Mouse (Mus musculus): ENCODE data around the gene Ccdc91. TPM values are rescaled to one million over a fixed set of nuclear protein-coding genes. Genes with fewer than 3 reads are reported as not detected.

Ccdc91 gene
- total and polyA plus RNA-seq, 2 experiments from 2014 or later = 32.4 to 38.3 TPM

DNA sequence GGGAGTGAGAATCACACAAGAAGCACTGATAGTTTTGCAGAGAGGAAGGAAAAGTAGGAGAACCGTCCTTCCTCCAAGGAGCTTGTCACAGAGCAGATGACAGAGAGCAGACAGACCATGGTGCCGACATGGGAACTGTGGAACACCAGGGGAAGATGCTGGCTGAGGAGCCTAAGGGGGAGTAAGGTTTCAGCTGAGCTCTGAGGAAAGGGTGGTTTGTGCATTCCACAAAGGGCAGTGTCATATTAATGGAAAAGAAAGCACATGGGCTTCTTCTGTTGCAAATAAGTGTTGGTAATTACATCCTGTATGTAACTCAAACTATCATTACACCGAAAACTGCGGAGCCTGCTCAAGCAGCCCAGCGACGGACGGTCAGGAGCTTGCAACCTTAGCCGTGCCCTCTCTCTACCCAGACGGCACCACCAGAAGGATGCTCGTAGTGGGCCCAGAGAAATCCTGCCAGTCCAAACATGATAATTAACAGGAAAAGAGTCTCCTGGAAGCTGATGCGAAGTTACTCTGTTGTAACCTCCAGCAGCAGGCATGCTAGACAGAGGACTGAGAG is 170.9 kb downstream of the Ccdc91 start:
- H3K4me3 ChIP-seq (ENCODE audit: low read length) = no peak overlapping the region
- no peaks in the 10 kb centered on the region for H3K36me3 ChIP-seq (ENCODE audit: insufficient read depth, low read length)
- H3K27me3 ChIP-seq (ENCODE audit: insufficient read depth, low read length) = no peaks in the 10 kb centered on the region
- no peak overlapping the region for H3K9ac ChIP-seq (replicated peaks; ENCODE audit: low read length)
- 87% methylated on average over 11 of the region's 11 CpGs for WGBS
- DNase-seq (ENCODE audit: low spot score) = no peak
- no peaks in the 10 kb centered on the region for H3K9me3 ChIP-seq (ENCODE audit: low read length)
- no peak for ATAC-seq
- no peak overlapping the region for H3K4me2 ChIP-seq (ENCODE audit: low read depth, low read length)
- H3K27ac ChIP-seq = no peak overlapping the region
- TF ChIP-seq CTCF (IDR thresholded peaks at IDR 0.05; ENCODE audit: low read depth) = no peak
- no peaks in the 10 kb centered on the region for H3K4me1 ChIP-seq (ENCODE audit: insufficient read depth, low read length)

DNA sequence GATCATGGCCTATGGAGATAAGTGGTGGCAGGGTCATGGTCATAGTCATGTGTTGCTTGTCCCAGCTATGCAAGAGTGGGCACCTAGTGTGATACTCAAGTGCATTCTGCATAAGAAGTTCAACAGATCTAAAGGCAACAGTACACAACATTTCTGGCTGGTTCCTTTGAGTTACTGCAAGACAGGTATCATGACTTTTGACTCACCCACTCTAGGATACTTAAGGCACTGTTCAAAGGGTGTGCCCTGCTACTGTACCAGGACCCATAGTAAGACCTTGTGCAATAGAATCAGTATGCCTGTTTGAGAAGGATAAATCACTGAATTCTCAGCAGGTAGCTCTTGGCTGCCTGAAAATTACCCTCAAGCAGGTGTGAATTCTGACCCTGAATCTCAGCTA is 182.4 kb downstream of the Ccdc91 start:
- DNase-seq (ENCODE audit: low spot score) (no peak), ATAC-seq (no peak)
- Histone ChIP-seq H3K27me3 (ENCODE audit: insufficient read depth, low read length) (no peaks in the 10 kb centered on the region), H3K36me3 (ENCODE audit: insufficient read depth, low read length) (no peaks in the 10 kb centered on the region), H3K4me1 (ENCODE audit: insufficient read depth, low read length) (no peaks in the 10 kb centered on the region), H3K4me2 (ENCODE audit: low read depth, low read length) (no peak overlapping the region), H3K27ac (no peak overlapping the region), H3K9me3 (ENCODE audit: low read length) (no peaks in the 10 kb centered on the region), H3K4me3 (ENCODE audit: low read length) (no peak overlapping the region), H3K9ac (replicated peaks; ENCODE audit: low read length) (no peak overlapping the region)
- TF ChIP-seq CTCF (IDR thresholded peaks at IDR 0.05; ENCODE audit: low read depth) = no peak

GRCm38 (mm10) chr6:147660718-147661117 is 185.1 kb downstream of the Ccdc91 start:
- H3K4me2 ChIP-seq (ENCODE audit: low read depth, low read length) = no peak overlapping the region
- DNase-seq (ENCODE audit: low spot score) (peak; percentile 23), ATAC-seq (0 out of 2 replicates have a peak, but pooled peaks have one; percentile 43)
- H3K4me1 ChIP-seq (ENCODE audit: insufficient read depth, low read length) = no peaks in the 10 kb centered on the region
- H3K9me3 ChIP-seq (ENCODE audit: low read length) = no peaks in the 10 kb centered on the region
- H3K36me3 ChIP-seq (ENCODE audit: insufficient read depth, low read length) = no peaks in the 10 kb centered on the region
- no peaks in the 10 kb centered on the region for H3K27me3 ChIP-seq (ENCODE audit: insufficient read depth, low read length)
- no peak overlapping the region for H3K4me3 ChIP-seq (ENCODE audit: low read length)
- 69% methylated on average over 1 of the region's 1 CpGs for WGBS
- no peak overlapping the region for H3K9ac ChIP-seq (replicated peaks; ENCODE audit: low read length)
- no peak overlapping the region for H3K27ac ChIP-seq
- no peak for TF ChIP-seq CTCF (IDR thresholded peaks at IDR 0.05; ENCODE audit: low read depth)

GRCm38 (mm10) chr6:147661841-147662240 is 186.2 kb downstream of the Ccdc91 start:
- no peak for DNase-seq (ENCODE audit: low spot score)
- no peak overlapping the region for H3K27ac ChIP-seq
- no peak overlapping the region for H3K9ac ChIP-seq (replicated peaks; ENCODE audit: low read length)
- H3K9me3 ChIP-seq (ENCODE audit: low read length) = no peaks in the 10 kb centered on the region
- 80% methylated on average over 4 of the region's 4 CpGs for WGBS
- no peak overlapping the region for H3K4me3 ChIP-seq (ENCODE audit: low read length)
- TF ChIP-seq CTCF (IDR thresholded peaks at IDR 0.05; ENCODE audit: low read depth) = no peak
- H3K27me3 ChIP-seq (ENCODE audit: insufficient read depth, low read length) = no peaks in the 10 kb centered on the region
- ATAC-seq = no peak
- no peaks in the 10 kb centered on the region for H3K36me3 ChIP-seq (ENCODE audit: insufficient read depth, low read length)
- no peaks in the 10 kb centered on the region for H3K4me1 ChIP-seq (ENCODE audit: insufficient read depth, low read length)
- no peak overlapping the region for H3K4me2 ChIP-seq (ENCODE audit: low read depth, low read length)

DNA sequence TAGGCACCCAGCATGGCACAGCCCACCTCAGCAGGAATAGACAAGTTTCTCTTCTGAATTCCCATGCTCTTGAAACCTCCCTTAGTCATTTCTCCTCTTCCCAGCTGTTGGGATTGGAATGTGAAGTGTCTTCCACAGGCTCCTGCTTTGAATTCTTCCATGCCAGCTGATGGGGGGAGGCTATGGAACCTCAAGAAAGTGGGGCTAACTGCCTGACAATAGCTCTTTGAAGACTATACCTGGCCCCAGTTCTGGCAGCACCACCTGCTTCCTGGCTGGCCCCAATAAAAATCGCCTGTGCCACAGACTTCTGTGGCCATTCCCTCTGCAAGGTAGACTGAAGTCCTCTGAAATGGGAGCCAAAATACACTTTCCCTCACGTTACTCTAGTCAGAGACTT is 187.0 kb downstream of the Ccdc91 start:
- no peak overlapping the region for H3K9ac ChIP-seq (replicated peaks; ENCODE audit: low read length)
- ATAC-seq = no peak
- TF ChIP-seq CTCF (IDR thresholded peaks at IDR 0.05; ENCODE audit: low read depth) = no peak
- no peaks in the 10 kb centered on the region for H3K27me3 ChIP-seq (ENCODE audit: insufficient read depth, low read length)
- no peak overlapping the region for H3K4me3 ChIP-seq (ENCODE audit: low read length)
- H3K4me2 ChIP-seq (ENCODE audit: low read depth, low read length) = no peak overlapping the region
- WGBS = 77% methylated on average over 2 of the region's 2 CpGs
- no peaks in the 10 kb centered on the region for H3K9me3 ChIP-seq (ENCODE audit: low read length)
- no peaks in the 10 kb centered on the region for H3K36me3 ChIP-seq (ENCODE audit: insufficient read depth, low read length)
- H3K27ac ChIP-seq = no peak overlapping the region
- no peak for DNase-seq (ENCODE audit: low spot score)
- H3K4me1 ChIP-seq (ENCODE audit: insufficient read depth, low read length) = no peaks in the 10 kb centered on the region

GRCm38 (mm10) chr6:147664339-147664738 is 188.7 kb downstream of the Ccdc91 start:
- WGBS = 51% methylated on average over 3 of the region's 3 CpGs
- peak; percentile 59 for TF ChIP-seq CTCF (IDR thresholded peaks at IDR 0.05; ENCODE audit: low read depth)
- no peak overlapping the region for H3K4me2 ChIP-seq (ENCODE audit: low read depth, low read length)
- no peak overlapping the region for H3K9ac ChIP-seq (replicated peaks; ENCODE audit: low read length)
- DNase-seq (ENCODE audit: low spot score) (peak; percentile 58), ATAC-seq (no peak)
- no peak overlapping the region for H3K27ac ChIP-seq
- no peaks in the 10 kb centered on the region for H3K27me3 ChIP-seq (ENCODE audit: insufficient read depth, low read length)
- no peaks in the 10 kb centered on the region for H3K9me3 ChIP-seq (ENCODE audit: low read length)
- H3K4me3 ChIP-seq (ENCODE audit: low read length) = no peak overlapping the region
- H3K36me3 ChIP-seq (ENCODE audit: insufficient read depth, low read length) = no peaks in the 10 kb centered on the region
- H3K4me1 ChIP-seq (ENCODE audit: insufficient read depth, low read length) = no peaks in the 10 kb centered on the region

GRCm38 (mm10) chr6:147671366-147671765 is 195.7 kb downstream of the Ccdc91 start:
- DNase-seq (ENCODE audit: low spot score) (no peak), ATAC-seq (no peak)
- 92% methylated on average over 1 of the region's 1 CpGs for WGBS
- no peak overlapping the region for H3K27ac ChIP-seq
- no peak overlapping the region for H3K4me2 ChIP-seq (ENCODE audit: low read depth, low read length)
- no peak overlapping the region for H3K9ac ChIP-seq (replicated peaks; ENCODE audit: low read length)
- no peaks in the 10 kb centered on the region for H3K36me3 ChIP-seq (ENCODE audit: insufficient read depth, low read length)
- no peak for TF ChIP-seq CTCF (IDR thresholded peaks at IDR 0.05; ENCODE audit: low read depth)
- H3K4me3 ChIP-seq (ENCODE audit: low read length) = no peak overlapping the region
- H3K27me3 ChIP-seq (ENCODE audit: insufficient read depth, low read length) = no peaks in the 10 kb centered on the region
- no peaks in the 10 kb centered on the region for H3K4me1 ChIP-seq (ENCODE audit: insufficient read depth, low read length)
- H3K9me3 ChIP-seq (ENCODE audit: low read length) = no peaks in the 10 kb centered on the region
